Mouse (Mus musculus) kidney, embryonic 15.5 days (tissue): ENCODE measurements at regions not wholly inside any gene's neighbourhood (a gene's known extent, or its start where the extent isn't known, plus 50 kb on each side); places are given as distances from the start of the nearest gene placed in this dataset.

Experiments used
- ATAC-seq: fragments of 200-750 bp; cut with Nextera tagmentation; replicated peaks from 2 replicates; pipeline ENCODE4 v1.8.0; 2017; ENCODE audit warnings: moderate TSS enrichment; ENCODE audit not compliant: low FRiP score
- H3K27ac ChIP-seq: fragments of 300-500 bp; sonication (generic); 2 replicates; pipeline ENCODE4 v1.5.1; 2015; ENCODE audit warnings: mild to moderate bottlenecking, inconsistent platforms
- H3K27me3 ChIP-seq: fragments of 300-500 bp; sonication (generic); 2 replicates; pipeline ENCODE4 v1.6.1; 2015; ENCODE audit warnings: inconsistent platforms
- H3K36me3 ChIP-seq: fragments of 300-500 bp; sonication (generic); 2 replicates; pipeline ENCODE4 v1.6.1; 2015; ENCODE audit warnings: inconsistent platforms
- H3K4me1 ChIP-seq: fragments of 300-500 bp; sonication (generic); 2 replicates; pipeline ENCODE4 v1.6.1; 2015; ENCODE audit warnings: inconsistent platforms
- H3K4me2 ChIP-seq: fragments of 300-500 bp; sonication (generic); 2 replicates; pipeline ENCODE4 v1.6.1; 2015; ENCODE audit warnings: moderate library complexity, mild to moderate bottlenecking, inconsistent platforms
- H3K4me3 ChIP-seq: fragments of 300-500 bp; sonication (generic); replicated peaks from 2 replicates; pipeline ENCODE4 v1.5.1; 2015; ENCODE audit warnings: mild to moderate bottlenecking, inconsistent platforms
- H3K9ac ChIP-seq: fragments of 300-500 bp; sonication (generic); 2 replicates; pipeline ENCODE4 v1.6.1; 2015; ENCODE audit warnings: mild to moderate bottlenecking, inconsistent platforms
- H3K9me3 ChIP-seq: fragments of 300-500 bp; sonication (generic); replicated peaks from 2 replicates; pipeline ENCODE4 v1.6.1; 2016; ENCODE audit warnings: inconsistent platforms
- WGBS: fragments of 180-500 bp; shearing (Covaris S2); methylation state at CpG from one replicate; pipeline ENCODE4 v1.1.7; 2015; ENCODE audit warnings: mixed read lengths; 5-methylcytosine and 5-hydroxymethylcytosine counted together

- Histone ChIP-seq H3K9ac (no peak overlapping the region), H3K4me1 (no peaks in the 10 kb centered on the region), H3K36me3 (no peaks in the 10 kb centered on the region), H3K27ac (no peak overlapping the region), H3K4me2 (no peak overlapping the region), H3K9me3 (no peaks in the 10 kb centered on the region), H3K4me3 (no peak overlapping the region), H3K27me3 (no peaks in the 10 kb centered on the region)
- no peak for ATAC-seq
Observed at GRCm38 (mm10) chr16:80502559-80502958, 697.9 kb upstream of the Ncam2 start.

GRCm38 (mm10) chr16:80503276-80503675, 697.2 kb upstream of the Ncam2 start:
- Histone ChIP-seq H3K4me3 (no peak overlapping the region), H3K4me1 (no peaks in the 10 kb centered on the region), H3K27ac (no peak overlapping the region), H3K4me2 (no peak overlapping the region), H3K9me3 (no peaks in the 10 kb centered on the region), H3K27me3 (no peaks in the 10 kb centered on the region), H3K9ac (no peak overlapping the region), H3K36me3 (no peaks in the 10 kb centered on the region)
- 63% methylated on average over 1 of the region's 1 CpGs for WGBS
- ATAC-seq = no peak

- H3K9ac ChIP-seq = no peak overlapping the region
- H3K36me3 ChIP-seq = no peaks in the 10 kb centered on the region
- WGBS = 44% methylated on average over 2 of the region's 2 CpGs
- H3K4me2 ChIP-seq = no peak overlapping the region
- no peaks in the 10 kb centered on the region for H3K9me3 ChIP-seq
- no peaks in the 10 kb centered on the region for H3K27me3 ChIP-seq
- H3K27ac ChIP-seq = peak overlapping the region; percentile 27; the same call in 1 of the 2 replicates
- H3K4me3 ChIP-seq = no peak overlapping the region
- peak; percentile 70 for ATAC-seq
- H3K4me1 ChIP-seq = no peaks in the 10 kb centered on the region
Observed at GRCm38 (mm10) chr16:80512724-80513123, 687.8 kb upstream of the Ncam2 start.

GRCm38 (mm10) chr16:80538039-80538438, 662.5 kb upstream of the Ncam2 start:
- no peak for ATAC-seq
- Histone ChIP-seq H3K4me1 (no peaks in the 10 kb centered on the region), H3K4me3 (no peak overlapping the region), H3K9ac (no peak overlapping the region), H3K27me3 (no peaks in the 10 kb centered on the region), H3K36me3 (no peaks in the 10 kb centered on the region), H3K4me2 (no peak overlapping the region), H3K27ac (no peak overlapping the region), H3K9me3 (no peaks in the 10 kb centered on the region)
- 75% methylated on average over 1 of the region's 1 CpGs for WGBS

GRCm38 (mm10) chr16:80546598-80546997, 653.9 kb upstream of the Ncam2 start:
- ATAC-seq = no peak
- Histone ChIP-seq H3K36me3 (no peaks in the 10 kb centered on the region), H3K9me3 (no peaks in the 10 kb centered on the region), H3K9ac (no peak overlapping the region), H3K4me1 (no peaks in the 10 kb centered on the region), H3K27ac (no peak overlapping the region), H3K4me2 (no peak overlapping the region), H3K27me3 (no peaks in the 10 kb centered on the region), H3K4me3 (no peak overlapping the region)

- no peak overlapping the region for H3K9ac ChIP-seq
- H3K4me1 ChIP-seq = no peaks in the 10 kb centered on the region
- no peaks in the 10 kb centered on the region for H3K27me3 ChIP-seq
- no peaks in the 10 kb centered on the region for H3K36me3 ChIP-seq
- H3K4me2 ChIP-seq = no peak overlapping the region
- H3K9me3 ChIP-seq = no peaks in the 10 kb centered on the region
- H3K4me3 ChIP-seq = no peak overlapping the region
- H3K27ac ChIP-seq = no peak overlapping the region
- 81% methylated on average over 3 of the region's 3 CpGs for WGBS
- no peak for ATAC-seq
Observed at GRCm38 (mm10) chr16:80567120-80567519, 633.4 kb upstream of the Ncam2 start.

- no peak for ATAC-seq
- Histone ChIP-seq H3K4me1 (no peaks in the 10 kb centered on the region), H3K9me3 (no peaks in the 10 kb centered on the region), H3K4me2 (no peak overlapping the region), H3K4me3 (no peak overlapping the region), H3K9ac (no peak overlapping the region), H3K36me3 (no peaks in the 10 kb centered on the region), H3K27me3 (no peaks in the 10 kb centered on the region), H3K27ac (no peak overlapping the region)
- 70% methylated on average over 3 of the region's 3 CpGs for WGBS
Observed at GRCm38 (mm10) chr16:80587278-80587677, 613.2 kb upstream of the Ncam2 start.

GRCm38 (mm10) chr16:80603943-80604342, 596.6 kb upstream of the Ncam2 start:
- Histone ChIP-seq H3K4me3 (no peak overlapping the region), H3K4me1 (no peaks in the 10 kb centered on the region), H3K36me3 (no peaks in the 10 kb centered on the region), H3K9me3 (no peaks in the 10 kb centered on the region), H3K27ac (no peak overlapping the region), H3K9ac (no peak overlapping the region), H3K4me2 (no peak overlapping the region), H3K27me3 (no peaks in the 10 kb centered on the region)
- ATAC-seq = no peak
